Mouse (Mus musculus) CH12.LX (cell line): ENCODE data around the gene Ttc41. TPM values are rescaled to one million over a fixed set of nuclear protein-coding genes. Genes with fewer than 3 reads are reported as not detected.

Experiments used
- DNase-seq: peaks from one replicate; pipeline ENCODE4 v3.0.0-alpha.2; 2013; ENCODE audit errors: extremely low read depth
- H3K27ac ChIP-seq: 2 replicates; pipeline ENCODE4 v1.5.1; 2012; ENCODE audit warnings: low read depth, mild to moderate bottlenecking, control low read depth, moderate library complexity; ENCODE audit not compliant: insufficient read depth
- H3K27me3 ChIP-seq: replicated peaks from 2 replicates; pipeline ENCODE3; 2012; ENCODE audit warnings: inconsistent platforms
- H3K36me3 ChIP-seq, 2 experiments: replicated peaks in 1 of 2; 2 replicates each; pipeline versions ENCODE3 to v1.6.1; 2012; ENCODE audit warnings: inconsistent platforms in 1 of 2, low read length in 1 of 2, mild to moderate bottlenecking in 1 of 2, mixed read lengths in 1 of 2, moderate library complexity in 1 of 2; ENCODE audit not compliant: control insufficient read depth in 1 of 2, insufficient read depth in 1 of 2
- H3K4me1 ChIP-seq, 2 experiments: 2 replicates each; pipeline ENCODE4 v1.6.1; 2012; ENCODE audit warnings: inconsistent platforms in 1 of 2, moderate library complexity in 1 of 2; ENCODE audit not compliant: insufficient read depth in 2 of 2, control insufficient read depth in 1 of 2
- H3K4me2 ChIP-seq: 2 replicates; pipeline ENCODE4 v1.6.1; 2012; ENCODE audit warnings: low read depth, mild to moderate bottlenecking, control low read depth; ENCODE audit not compliant: poor library complexity, insufficient read depth, severe bottlenecking
- H3K4me3 ChIP-seq, 3 experiments: fragments of 150-350 bp in 1 of 3; sonication (generic) in 1 of 3; replicated peaks in 1 of 3; 2 replicates each; pipeline versions ENCODE3 to v1.5.1; 2011 to 2012; ENCODE audit warnings: low read depth in 2 of 3, low read length in 2 of 3, mild to moderate bottlenecking in 2 of 3, moderate library complexity in 2 of 3, control low read depth in 1 of 3, improper control_type of control experiment in 1 of 3, inconsistent platforms in 1 of 3, mixed read lengths in 1 of 3; ENCODE audit not compliant: poor library complexity in 1 of 3
- H3K79me2 ChIP-seq: replicated peaks from 2 replicates; pipeline ENCODE4 v1.6.1; 2012; ENCODE audit warnings: mild to moderate bottlenecking, moderate library complexity; ENCODE audit not compliant: control insufficient read depth, poor library complexity, insufficient read depth, severe bottlenecking; ENCODE audit errors: extremely low read depth
- H3K9ac ChIP-seq: 2 replicates; pipeline ENCODE4 v1.6.1; 2012; ENCODE audit warnings: low read depth, mild to moderate bottlenecking, control low read depth, moderate library complexity; ENCODE audit not compliant: insufficient read depth
- H3K9me3 ChIP-seq: replicated peaks from 2 replicates; pipeline ENCODE3; 2012; ENCODE audit warnings: low read length, inconsistent platforms, mixed read lengths
- BHLHE40 ChIP-seq: IDR thresholded peaks from 2 replicates; pipeline ENCODE4 v1.6.1; 2011; ENCODE audit warnings: mild to moderate bottlenecking, low read depth, low read length, improper control_type of control experiment
- CTCF ChIP-seq, 2 experiments: IDR thresholded peaks in 1 of 2; conservative IDR thresholded peaks in 1 of 2; 2 replicates each; pipeline ENCODE4 v1.5.1; 2011 to 2012; ENCODE audit warnings: low read depth in 2 of 2, low read length in 2 of 2, improper control_type of control experiment in 1 of 2, inconsistent platforms in 1 of 2, mild to moderate bottlenecking in 1 of 2, moderate library complexity in 1 of 2
- EP300 ChIP-seq: IDR thresholded peaks from 2 replicates; pipeline ENCODE4 v1.6.1; 2011; ENCODE audit warnings: low read length, improper control_type of control experiment
- ETS1 ChIP-seq: conservative IDR thresholded peaks from 2 replicates; pipeline ENCODE4 v1.6.1; 2012; ENCODE audit warnings: low read depth, mild to moderate bottlenecking, inconsistent platforms, low read length, improper control_type of control experiment, moderate library complexity
- IRF4 ChIP-seq: IDR thresholded peaks from 2 replicates; pipeline ENCODE4 v1.6.1; 2014; ENCODE audit warnings: low read depth, mild to moderate bottlenecking, inconsistent platforms, low read length, improper control_type of control experiment
- JUN ChIP-seq: IDR thresholded peaks from 2 replicates; pipeline ENCODE4 v1.6.1; 2011; ENCODE audit warnings: low read depth, mild to moderate bottlenecking, low read length, improper control_type of control experiment, moderate library complexity; ENCODE audit not compliant: insufficient read depth
- MEF2A ChIP-seq: IDR thresholded peaks from 2 replicates; pipeline ENCODE4 v1.6.1; 2014; ENCODE audit warnings: low read depth, mild to moderate bottlenecking, inconsistent platforms, low read length, improper control_type of control experiment, borderline replicate concordance
- MXI1 ChIP-seq: IDR thresholded peaks from 2 replicates; pipeline ENCODE4 v1.6.1; 2011; ENCODE audit warnings: mild to moderate bottlenecking, low read depth, low read length, improper control_type of control experiment
- MYC ChIP-seq: IDR thresholded peaks from 2 replicates; pipeline ENCODE4 v1.6.1; 2011; ENCODE audit warnings: low read depth, mild to moderate bottlenecking, improper control_type of control experiment, low read length
- NRF1 ChIP-seq: IDR thresholded peaks from 2 replicates; pipeline ENCODE4 v1.6.1; 2014; ENCODE audit warnings: low read depth, mild to moderate bottlenecking, inconsistent platforms, low read length, improper control_type of control experiment, moderate library complexity
- POLR2A ChIP-seq: IDR thresholded peaks from 2 replicates; pipeline ENCODE4 v1.6.1; 2011; ENCODE audit warnings: low read depth, mild to moderate bottlenecking, improper control_type of control experiment, low read length
- RAD21 ChIP-seq: IDR thresholded peaks from 2 replicates; pipeline ENCODE4 v1.6.1; 2011; ENCODE audit warnings: low read depth, mild to moderate bottlenecking, low read length, improper control_type of control experiment, moderate library complexity
- SIN3A ChIP-seq: IDR thresholded peaks from 2 replicates; pipeline ENCODE4 v1.6.1; 2012; ENCODE audit warnings: low read length, improper control_type of control experiment, inconsistent platforms
- UBTF ChIP-seq: IDR thresholded peaks from 2 replicates; pipeline ENCODE4 v1.6.1; 2012; ENCODE audit warnings: low read depth, mild to moderate bottlenecking, inconsistent platforms, low read length, improper control_type of control experiment, moderate library complexity
- USF2 ChIP-seq: conservative IDR thresholded peaks from 2 replicates; pipeline ENCODE4 v1.6.1; 2011; ENCODE audit warnings: low read depth, low read length, improper control_type of control experiment
- ZC3H11A ChIP-seq: IDR thresholded peaks from 2 replicates; pipeline ENCODE4 v1.6.1; 2012; ENCODE audit warnings: low read depth, mild to moderate bottlenecking, inconsistent platforms, low read length, improper control_type of control experiment
- ZKSCAN1 ChIP-seq: IDR thresholded peaks from 2 replicates; pipeline ENCODE4 v1.6.1; 2012; ENCODE audit warnings: low read depth, inconsistent platforms, low read length, improper control_type of control experiment, borderline replicate concordance
- ZNF384 ChIP-seq: IDR thresholded peaks from 2 replicates; pipeline ENCODE4 v1.6.1; 2012; ENCODE audit warnings: low read depth, low read length, improper control_type of control experiment, inconsistent platforms
- dilution Hi-C: fragments of 300-500 bp; cut with MboI; formaldehyde crosslinking; loops from 2 replicates; pipeline ENCODE4 v1.14.3; 2020; ENCODE audit warnings: low sequenced_read_pairs; ENCODE audit not compliant: extremely low pct_unique_long_range_greater_than_20kb, extremely low pct_ligation_motif_present
- in situ Hi-C: fragments of 300-500 bp; cut with MboI; formaldehyde crosslinking; loops from 3 replicates; pipeline ENCODE4 v1.14.3; 2019; ENCODE audit warnings: low sequenced_read_pairs, low pct_ligation_motif_present, low pct_unique_long_range_greater_than_20kb, mixed read lengths
- polyA plus RNA-seq: library from polyadenylated mRNA; unstranded; fragments of >175 nt; gene quantifications from 2 replicates; pipeline ENCODE4 v1.2.1, GENCODE M21; 2012; ENCODE audit warnings: low read depth; ENCODE audit not compliant: insufficient read length
- total RNA-seq, 2 experiments: library from RNA; depleted of rRNA; stranded (reverse); fragments of 300-350 nt in 1 of 2; fragments of >200 nt in 1 of 2; gene quantifications; 2 replicates each; pipeline ENCODE4 v1.2.3; 2012 to 2014

Ttc41 gene
- total and polyA plus RNA-seq, 3 experiments = 3.6 to 4.4 (median 4.2) TPM

- Histone ChIP-seq H3K4me2 (peak overlapping the region; percentile 32), H3K27ac (no peak overlapping the region), H3K79me2 (peaks cover 26% of the 10 kb centered on the region), H3K4me1 (peaks cover 5 to 39% of the 10 kb centered on the region in 2 experiments; a peak in 3 of 4 replicates), H3K9me3 (no peaks in the 10 kb centered on the region), H3K27me3 (no peaks in the 10 kb centered on the region), H3K36me3 (peaks cover 0 to 5% of the 10 kb centered on the region in 2 experiments), H3K4me3 (peak overlapping the region; percentile 59 to 76 (median 68)), H3K9ac (peak overlapping the region; percentile 59)
- TF ChIP-seq ETS1 = no peak
- no peak for TF ChIP-seq MEF2A
- TF ChIP-seq SIN3A = peak; percentile 52; the same call in 1 of the 2 replicates
- TF ChIP-seq ZKSCAN1 = no peak
- no peak for TF ChIP-seq MYC
- TF ChIP-seq NRF1 = no peak
- no peak for TF ChIP-seq USF2
- TF ChIP-seq CTCF (conservative IDR thresholded peaks at IDR 0.05 in 1 of 2, IDR thresholded peaks at IDR 0.05 in 1 of 2; ENCODE audit: low read depth in 2 of 2, low read length in 2 of 2) = no peak
- TF ChIP-seq MXI1 = 0 out of 2 replicates have a peak, but pooled peaks have one; percentile 2
- TF ChIP-seq ZNF384 = no peak
- no peak for TF ChIP-seq JUN
- no peak for TF ChIP-seq BHLHE40
- TF ChIP-seq IRF4 = 0 out of 2 replicates have a peak, but pooled peaks have one; percentile 19
- in situ Hi-C loops = no loop called here
- no peak for DNase-seq
- dilution Hi-C loops = no loop called here
Measured at GRCm38 (mm10) chr10:86779816-86780500, 74.3 kb downstream of the Ttc41 start.

GRCm38 (mm10) chr10:86781641-86782040, 76.0 kb downstream of the Ttc41 start:
- DNase-seq = no peak
- Histone ChIP-seq H3K79me2 (peaks cover 32% of the 10 kb centered on the region), H3K27ac (no peak overlapping the region), H3K4me2 (no peak overlapping the region), H3K4me3 (no peak overlapping the region), H3K27me3 (no peaks in the 10 kb centered on the region), H3K9ac (no peak overlapping the region), H3K4me1 (peaks cover 5 to 54% of the 10 kb centered on the region in 2 experiments; a peak in 3 of 4 replicates), H3K36me3 (peaks cover 0 to 2% of the 10 kb centered on the region in 2 experiments), H3K9me3 (no peaks in the 10 kb centered on the region)
- dilution Hi-C loops = no loop called here
- TF ChIP-seq RAD21 (no peak), EP300 (no peak), ZC3H11A (no peak), POLR2A (no peak), UBTF (no peak)
- in situ Hi-C loops = no loop called here
